Mouse (Mus musculus) E14TG2a.4 (cell line): Measurements from ENCODE around the gene Aplp1.

Experiments
- CTCF ChIP-seq: conservative IDR thresholded peaks from 2 replicates; pipeline ENCODE4 v1.5.1; 2014; ENCODE audit warnings: low read length
- NANOG ChIP-seq: IDR thresholded peaks from 2 replicates; pipeline ENCODE4 v1.6.1; 2014; ENCODE audit warnings: borderline replicate concordance, low read length, mixed read lengths
- POU5F1 ChIP-seq: IDR thresholded peaks from 2 replicates; pipeline ENCODE4 v1.6.1; 2014; ENCODE audit warnings: low read length, borderline replicate concordance

- TF ChIP-seq CTCF (no peak), NANOG (no peak), POU5F1 (no peak)
These were observed 32.6 kb downstream of the Aplp1 start for GRCm38 (mm10) chr7:30412735-30413147.
